Mouse (Mus musculus) forebrain, embryonic 11.5 days (tissue): ENCODE measurements around the gene Xylt1. TPM values are rescaled to one million over a fixed set of nuclear protein-coding genes. Genes with fewer than 3 reads are reported as not detected.

ENCODE experiments used
- ATAC-seq: fragments of 200-750 bp; cut with Nextera tagmentation; replicated peaks from 2 replicates; pipeline ENCODE4 v1.8.0; 2017; ENCODE audit warnings: moderate TSS enrichment; ENCODE audit not compliant: low FRiP score
- DNase-seq: peaks from one replicate; pipeline ENCODE4 v3.0.0-alpha.2; 2017; ENCODE audit warnings: low spot score
- H3K27ac ChIP-seq: fragments of 300-500 bp; sonication (generic); 2 replicates; pipeline ENCODE4 v1.5.1; 2014; ENCODE audit warnings: low read depth, low read length
- H3K27me3 ChIP-seq: fragments of 300-500 bp; sonication (generic); 2 replicates; pipeline ENCODE4 v1.6.1; 2014; ENCODE audit warnings: mild to moderate bottlenecking, low read length, mixed read lengths; ENCODE audit not compliant: control insufficient read depth, insufficient read depth
- H3K36me3 ChIP-seq: fragments of 300-500 bp; sonication (generic); 2 replicates; pipeline ENCODE4 v1.6.1; 2014; ENCODE audit warnings: mild to moderate bottlenecking, low read length, moderate library complexity, mixed read lengths; ENCODE audit not compliant: control insufficient read depth, insufficient read depth
- H3K4me1 ChIP-seq: fragments of 300-500 bp; sonication (generic); replicated peaks from 2 replicates; pipeline ENCODE4 v1.6.1; 2014; ENCODE audit warnings: low read length, mixed read lengths; ENCODE audit not compliant: control insufficient read depth, insufficient read depth
- H3K4me2 ChIP-seq: fragments of 300-500 bp; sonication (generic); 2 replicates; pipeline ENCODE4 v1.6.1; 2014; ENCODE audit warnings: low read depth, mild to moderate bottlenecking, low read length, moderate library complexity, mixed read lengths; ENCODE audit not compliant: severe bottlenecking
- H3K4me3 ChIP-seq: fragments of 300-500 bp; sonication (generic); 2 replicates; pipeline ENCODE4 v1.5.1; 2014; ENCODE audit warnings: low read depth, low read length
- H3K9ac ChIP-seq: fragments of 300-500 bp; sonication (generic); 2 replicates; pipeline ENCODE4 v1.6.1; 2014; ENCODE audit warnings: low read length
- H3K9me3 ChIP-seq: fragments of 300-500 bp; sonication (generic); 2 replicates; pipeline ENCODE4 v1.6.1; 2016; ENCODE audit warnings: low read length, mixed read lengths; ENCODE audit not compliant: control insufficient read depth
- WGBS: fragments of 180-500 bp; shearing (Covaris S2); extraction: QIAGEN DNeasy Blood & Tissue Kit; methylation state at CpG from one replicate; pipeline ENCODE4 v1.1.7; 2014; 5-methylcytosine and 5-hydroxymethylcytosine counted together
- polyA plus RNA-seq: library from polyadenylated mRNA; unstranded; fragments of >200 nt; fragmentation: Nextera tagmentation; extraction: Ambion mirVana; gene quantifications from 2 replicates; pipeline ENCODE4 v1.2.1, GENCODE M21; 2014

The Xylt1 gene
- polyA plus RNA-seq, 1 experiment from 2014 or later = 4.6 TPM

- Histone ChIP-seq H3K27me3 (no peaks in the 10 kb centered on the region), H3K4me2 (no peak overlapping the region), H3K9me3 (no peaks in the 10 kb centered on the region), H3K27ac (no peak overlapping the region), H3K4me3 (no peak overlapping the region), H3K36me3 (no peaks in the 10 kb centered on the region), H3K4me1 (no peaks in the 10 kb centered on the region; the same call in 1 of the 2 replicates), H3K9ac (no peak overlapping the region)
- DNase-seq (no peak), ATAC-seq (no peak)
- 65% methylated on average over 2 of the region's 2 CpGs for WGBS
Measured at GRCm38 (mm10) chr7:117452269-117452668, 71.5 kb downstream of the Xylt1 start.

- Histone ChIP-seq H3K27ac (no peak overlapping the region), H3K27me3 (no peaks in the 10 kb centered on the region), H3K4me1 (no peaks in the 10 kb centered on the region; the same call in 1 of the 2 replicates), H3K36me3 (no peaks in the 10 kb centered on the region), H3K4me2 (no peak overlapping the region), H3K9ac (no peak overlapping the region), H3K4me3 (no peak overlapping the region), H3K9me3 (no peaks in the 10 kb centered on the region)
- DNase-seq (no peak), ATAC-seq (no peak)
- 90% methylated on average over 11 of the region's 11 CpGs for WGBS
Measured at GRCm38 (mm10) chr7:117454789-117455548, 74.2 kb downstream of the Xylt1 start.

GRCm38 (mm10) chr7:117462196-117462935 is 81.6 kb downstream of the Xylt1 start:
- Histone ChIP-seq H3K9ac (no peak overlapping the region), H3K27me3 (no peaks in the 10 kb centered on the region), H3K9me3 (no peaks in the 10 kb centered on the region), H3K4me1 (0 out of 2 replicates have a peak, but pooled peaks cover 4% of the 10 kb centered on the region), H3K4me2 (no peak overlapping the region), H3K4me3 (no peak overlapping the region), H3K27ac (0 out of 2 replicates have a peak overlapping the region, but pooled peaks have one; percentile 31), H3K36me3 (no peaks in the 10 kb centered on the region)
- ATAC-seq (0 out of 2 replicates have a peak, but pooled peaks have one; percentile 39), DNase-seq (no peak)
- WGBS = 52% methylated on average over 7 of the region's 7 CpGs

GRCm38 (mm10) chr7:117464956-117465355 is 84.2 kb downstream of the Xylt1 start:
- ATAC-seq = no peak
- no peaks in the 10 kb centered on the region for H3K9me3 ChIP-seq
- no peak for DNase-seq
- H3K27me3 ChIP-seq = no peaks in the 10 kb centered on the region
- no peak overlapping the region for H3K4me2 ChIP-seq
- no peak overlapping the region for H3K4me3 ChIP-seq
- H3K27ac ChIP-seq = no peak overlapping the region
- H3K4me1 ChIP-seq = 0 out of 2 replicates have a peak, but pooled peaks cover 4% of the 10 kb centered on the region
- no peaks in the 10 kb centered on the region for H3K36me3 ChIP-seq
- WGBS = 85% methylated on average over 4 of the region's 4 CpGs
- no peak overlapping the region for H3K9ac ChIP-seq

- Histone ChIP-seq H3K27ac (no peak overlapping the region), H3K4me3 (no peak overlapping the region), H3K4me2 (no peak overlapping the region), H3K4me1 (0 out of 2 replicates have a peak, but pooled peaks cover 4% of the 10 kb centered on the region), H3K9ac (no peak overlapping the region), H3K9me3 (no peaks in the 10 kb centered on the region), H3K27me3 (no peaks in the 10 kb centered on the region), H3K36me3 (no peaks in the 10 kb centered on the region)
- no peak for DNase-seq
- no peak for ATAC-seq
- 91% methylated on average over 7 of the region's 7 CpGs for WGBS
Measured at GRCm38 (mm10) chr7:117466006-117466780, 85.4 kb downstream of the Xylt1 start.

- Histone ChIP-seq H3K9me3 (no peaks in the 10 kb centered on the region), H3K27me3 (no peaks in the 10 kb centered on the region), H3K4me2 (no peak overlapping the region), H3K4me1 (peaks cover 24% of the 10 kb centered on the region), H3K4me3 (no peak overlapping the region), H3K27ac (no peak overlapping the region), H3K36me3 (no peaks in the 10 kb centered on the region), H3K9ac (no peak overlapping the region)
- DNase-seq = no peak
- 85% methylated on average over 3 of the region's 3 CpGs for WGBS
- no peak for ATAC-seq
Measured at GRCm38 (mm10) chr7:117470243-117470802, 89.5 kb downstream of the Xylt1 start.

GRCm38 (mm10) chr7:117472055-117472780 is 91.4 kb downstream of the Xylt1 start:
- H3K4me3 ChIP-seq = no peak overlapping the region
- no peaks in the 10 kb centered on the region for H3K9me3 ChIP-seq
- peak overlapping the region; percentile 20 for H3K27ac ChIP-seq
- peak; percentile 82 for ATAC-seq
- peaks cover 24% of the 10 kb centered on the region for H3K4me1 ChIP-seq
- WGBS = 31% methylated on average over 11 of the region's 11 CpGs
- H3K27me3 ChIP-seq = no peaks in the 10 kb centered on the region
- no peak overlapping the region for H3K4me2 ChIP-seq
- H3K9ac ChIP-seq = no peak overlapping the region
- peak; percentile 69 for DNase-seq
- H3K36me3 ChIP-seq = no peaks in the 10 kb centered on the region
